Mouse (Mus musculus) MEL (cell line): ENCODE measurements around the gene Tjp1.

ENCODE experiments used
- CHD2 ChIP-seq: IDR thresholded peaks from 2 replicates; pipeline ENCODE4 v1.6.1; 2011; ENCODE audit warnings: low read length, improper control_type of control experiment
- CTCF ChIP-seq, 3 experiments: IDR thresholded peaks in 2 of 3; conservative IDR thresholded peaks in 1 of 3; 2 replicates each; pipeline ENCODE4 v1.5.1; 2011 to 2012; ENCODE audit warnings: low read length in 3 of 3, low read depth in 2 of 3, mild to moderate bottlenecking in 2 of 3, improper control_type of control experiment in 1 of 3, inconsistent platforms in 1 of 3, mixed read lengths in 1 of 3, moderate library complexity in 1 of 3; ENCODE audit not compliant: control insufficient read depth in 1 of 3, insufficient read depth in 1 of 3, poor library complexity in 1 of 3, severe bottlenecking in 1 of 3
- EP300 ChIP-seq, 2 experiments: IDR thresholded peaks; 2 replicates each; pipeline ENCODE4 v1.6.1; 2011; ENCODE audit warnings: improper control_type of control experiment in 2 of 2, low read length in 2 of 2, low read depth in 1 of 2, mild to moderate bottlenecking in 1 of 2
- GATA1 ChIP-seq: IDR thresholded peaks from 2 replicates; pipeline ENCODE4 v1.6.1; 2011; ENCODE audit warnings: low read depth, low read length, improper control_type of control experiment
- HCFC1 ChIP-seq: IDR thresholded peaks from 2 replicates; pipeline ENCODE4 v1.6.1; 2012; ENCODE audit warnings: low read depth, mild to moderate bottlenecking, inconsistent platforms, low read length, improper control_type of control experiment, moderate library complexity
- MAX ChIP-seq: IDR thresholded peaks from 2 replicates; pipeline ENCODE4 v1.6.1; 2011; ENCODE audit warnings: low read length, improper control_type of control experiment
- MXI1 ChIP-seq: IDR thresholded peaks from 2 replicates; pipeline ENCODE4 v1.6.1; 2011; ENCODE audit warnings: mild to moderate bottlenecking, low read depth, low read length, improper control_type of control experiment
- MYB ChIP-seq: IDR thresholded peaks from 2 replicates; pipeline ENCODE4 v1.6.1; 2011; ENCODE audit warnings: mild to moderate bottlenecking, low read depth, low read length, improper control_type of control experiment
- POLR2A ChIP-seq, 2 experiments: IDR thresholded peaks; 2 replicates each; pipeline ENCODE4 v1.6.1; 2011 to 2012; ENCODE audit warnings: low read length in 2 of 2, mild to moderate bottlenecking in 2 of 2, control low read depth in 1 of 2, improper control_type of control experiment in 1 of 2, low read depth in 1 of 2, moderate library complexity in 1 of 2; ENCODE audit not compliant: control insufficient read depth in 1 of 2, insufficient read depth in 1 of 2, poor library complexity in 1 of 2
- POLR2AphosphoS5 ChIP-seq: IDR thresholded peaks from 2 replicates; pipeline ENCODE4 v1.6.1; 2012; ENCODE audit warnings: low read depth, borderline replicate concordance, mild to moderate bottlenecking, inconsistent platforms, low read length, moderate library complexity, mixed read lengths
- UBTF ChIP-seq: IDR thresholded peaks from 2 replicates; pipeline ENCODE4 v1.6.1; 2012; ENCODE audit warnings: low read depth, mild to moderate bottlenecking, inconsistent platforms, low read length, improper control_type of control experiment, moderate library complexity, borderline replicate concordance; ENCODE audit not compliant: insufficient read depth
- ZKSCAN1 ChIP-seq: IDR thresholded peaks from 2 replicates; pipeline ENCODE4 v1.6.1; 2012; ENCODE audit warnings: low read depth, mild to moderate bottlenecking, inconsistent platforms, low read length, improper control_type of control experiment, moderate library complexity

- TF ChIP-seq UBTF, result no peak
- no peak for TF ChIP-seq POLR2A (IDR thresholded peaks at IDR 0.05; ENCODE audit: control insufficient read depth in 1 of 2, insufficient read depth in 1 of 2, low read depth in 1 of 2, low read length in 2 of 2, poor library complexity in 1 of 2)
- TF ChIP-seq CTCF (IDR thresholded peaks at IDR 0.05 in 2 of 3, conservative IDR thresholded peaks at IDR 0.05 in 1 of 3; ENCODE audit: control insufficient read depth in 1 of 3, insufficient read depth in 1 of 3, low read depth in 2 of 3, low read length in 3 of 3, poor library complexity in 1 of 3, severe bottlenecking in 1 of 3), result no peak
- TF ChIP-seq POLR2AphosphoS5, result no peak
- no peak for TF ChIP-seq HCFC1
- TF ChIP-seq ZKSCAN1, result no peak
- TF ChIP-seq EP300 (IDR thresholded peaks at IDR 0.05; ENCODE audit: low read depth in 1 of 2, low read length in 2 of 2), result no peak
- TF ChIP-seq MYB, result no peak
- no peak for TF ChIP-seq MXI1
- TF ChIP-seq CHD2, result no peak
- no peak for TF ChIP-seq MAX
- TF ChIP-seq GATA1, result no peak
Observed at GRCm38 (mm10) chr7:65424519-65424918, 103.1 kb downstream of the Tjp1 start.
